Mouse (Mus musculus) monocyte, adult 5-6 weeks (primary cell): ENCODE results near the gene Fbxl17. TPM values are rescaled to one million over a fixed set of nuclear protein-coding genes. Genes with fewer than 3 reads are reported as not detected.

Experiments
- ATAC-seq: fragments of 153-309, 156-312 bp; replicated peaks from 2 replicates; pipeline ENCODE4 v1.8.0; 2017; ENCODE audit warnings: mild to moderate bottlenecking; ENCODE audit not compliant: low TSS enrichment, insufficient number of reproducible peaks, severe bottlenecking, poor library complexity, low FRiP score
- total RNA-seq: library from RNA; stranded (forward); fragments of 200-1000, 200-491, 200-594 nt; gene quantifications from 3 replicates; pipeline ENCODE4 v1.2.3, GENCODE M21; 2017

The Fbxl17 gene
- 21.5 to 25.7 TPM (median 23.9 TPM) in 3 replicates for total RNA-seq

DNA sequence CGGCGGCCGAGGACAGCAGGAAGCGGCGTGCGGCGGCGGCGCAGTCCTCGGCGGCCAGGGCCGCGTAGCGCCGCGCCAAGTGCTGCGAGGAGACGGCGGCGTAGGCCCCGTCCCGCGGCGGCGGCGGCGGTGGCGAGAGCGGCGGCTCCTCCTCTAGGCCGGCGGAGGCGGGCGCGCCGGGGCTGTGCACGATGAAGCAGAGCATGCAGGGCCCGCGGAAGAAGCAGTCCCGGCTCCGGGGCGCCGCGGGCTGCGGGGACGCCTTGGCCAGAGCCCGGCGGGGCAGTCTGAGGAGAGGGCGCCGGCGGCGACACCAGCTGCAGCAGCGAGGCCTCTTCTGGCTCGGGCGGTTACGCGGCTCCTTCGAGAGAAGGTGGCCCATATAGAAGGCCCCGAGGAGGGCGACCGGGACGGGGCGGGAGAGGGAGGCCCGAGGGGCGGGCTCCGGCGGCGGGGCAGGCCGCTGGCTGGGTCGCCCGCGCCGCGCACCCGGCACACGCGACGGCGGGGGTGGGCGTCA, at the start of gene Fbxl17:
Fbxl17 (minus strand) TSS at position 382 of the 520 bp plus-strand sequence.
- ATAC-seq: no peak

DNA sequence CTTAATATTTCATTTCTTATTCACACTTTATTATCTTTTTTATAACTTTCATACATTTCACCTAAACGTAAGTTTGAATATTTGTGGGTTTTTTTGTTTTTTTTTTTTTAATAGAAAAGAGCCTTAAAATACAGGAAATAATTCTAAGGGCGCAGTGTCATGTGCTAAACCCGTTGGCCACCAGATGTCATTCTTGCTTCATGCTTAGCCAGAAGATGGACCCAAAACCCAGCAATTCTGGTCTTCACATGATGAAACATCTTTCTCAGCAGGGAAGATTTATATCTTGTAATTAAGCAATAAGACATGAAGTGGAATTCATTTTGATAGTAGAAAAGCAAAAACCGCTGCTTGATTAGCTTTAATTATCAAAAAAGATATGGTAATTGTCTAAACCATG, 47.6 kb upstream of the Fbxl17 start:
- ATAC-seq: no peak

DNA sequence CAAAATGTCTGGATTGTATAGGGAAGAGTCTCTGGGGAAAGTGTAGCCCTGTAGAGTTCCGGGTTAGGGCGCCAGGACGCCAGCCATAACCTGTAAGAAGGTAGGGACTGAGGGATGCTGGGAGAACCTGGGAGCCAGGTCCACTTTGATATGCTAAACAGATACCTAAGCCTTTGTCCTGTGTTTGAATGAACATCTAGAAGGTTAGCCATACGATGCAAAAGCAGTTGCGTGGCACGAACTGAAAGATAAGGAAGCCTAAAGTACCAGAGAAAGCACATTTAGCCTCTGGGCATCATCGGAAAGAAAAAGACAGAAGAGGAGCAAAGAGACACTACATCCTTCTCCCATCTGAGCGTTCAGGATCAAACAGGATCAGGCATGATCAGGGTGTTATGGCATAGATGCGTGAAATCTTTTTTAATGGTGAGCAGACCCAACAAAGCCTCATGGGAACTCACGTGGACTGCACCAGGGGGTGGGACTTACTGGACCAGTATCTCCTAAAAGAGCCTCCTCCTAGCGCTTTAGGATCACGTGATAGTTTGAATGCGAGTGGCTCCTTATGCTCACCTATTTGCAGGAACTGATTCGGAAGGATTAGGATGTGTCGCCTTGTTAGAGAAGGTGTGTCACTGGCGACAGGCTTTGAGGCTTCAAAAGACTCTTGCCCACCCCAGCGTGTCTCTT, 34.9 kb upstream of the Fbxl17 start:
- ATAC-seq: no peak

DNA sequence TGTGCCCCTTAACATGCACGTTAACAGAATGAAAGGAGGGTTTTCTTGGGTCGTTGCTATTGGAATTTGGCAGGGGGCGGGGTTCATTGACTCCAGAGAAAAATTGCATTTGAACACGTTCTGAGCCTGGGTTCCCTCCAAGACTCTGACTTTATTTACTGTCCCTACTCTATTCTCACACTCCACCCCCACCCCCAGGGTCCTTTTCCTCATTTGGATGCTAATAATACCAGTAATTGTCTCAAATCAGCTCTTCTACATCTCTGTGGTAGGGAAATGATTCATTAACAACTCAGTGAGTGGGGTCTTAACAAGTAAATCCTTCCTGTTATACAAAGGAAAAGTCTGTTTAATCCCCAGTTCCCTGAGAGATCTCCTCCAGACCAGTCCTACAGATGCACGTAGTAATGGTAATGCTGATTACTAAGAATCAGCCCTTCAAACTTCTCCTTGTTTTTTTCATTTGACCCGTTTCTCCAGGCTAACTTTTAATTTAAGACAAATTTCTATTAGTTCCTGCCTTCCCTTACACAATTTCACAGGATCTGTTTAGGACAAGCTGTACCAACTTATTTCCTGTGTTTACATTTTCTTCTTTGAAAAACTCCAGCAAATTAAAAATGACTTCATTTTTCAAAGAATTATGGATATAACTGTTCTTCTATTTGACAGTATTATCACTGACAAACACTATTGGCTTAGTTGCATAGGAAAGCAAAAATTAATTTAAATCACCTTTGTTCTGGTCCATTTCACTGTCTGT, 33.4 kb upstream of the Fbxl17 start:
- no peak for ATAC-seq

DNA sequence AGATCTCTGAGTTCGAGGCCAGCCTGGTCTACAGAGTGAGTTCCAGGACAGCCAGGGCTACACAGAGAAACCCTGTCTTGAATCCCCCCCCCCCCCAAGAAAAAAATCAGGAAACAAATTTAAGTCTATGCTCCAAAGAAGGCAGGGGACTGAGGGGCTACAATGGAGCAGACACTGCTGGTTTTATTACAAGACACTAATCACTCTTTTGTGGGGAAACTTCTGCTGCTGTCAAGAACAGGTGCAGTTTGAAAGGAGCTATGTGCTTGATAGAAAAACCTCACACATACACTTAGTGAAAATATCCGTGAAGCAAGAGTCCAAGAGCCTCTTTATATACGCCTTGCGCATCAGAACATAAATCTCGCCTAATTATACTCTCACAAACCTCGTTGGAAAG, 29.7 kb upstream of the Fbxl17 start:
- ATAC-seq: no peak

DNA sequence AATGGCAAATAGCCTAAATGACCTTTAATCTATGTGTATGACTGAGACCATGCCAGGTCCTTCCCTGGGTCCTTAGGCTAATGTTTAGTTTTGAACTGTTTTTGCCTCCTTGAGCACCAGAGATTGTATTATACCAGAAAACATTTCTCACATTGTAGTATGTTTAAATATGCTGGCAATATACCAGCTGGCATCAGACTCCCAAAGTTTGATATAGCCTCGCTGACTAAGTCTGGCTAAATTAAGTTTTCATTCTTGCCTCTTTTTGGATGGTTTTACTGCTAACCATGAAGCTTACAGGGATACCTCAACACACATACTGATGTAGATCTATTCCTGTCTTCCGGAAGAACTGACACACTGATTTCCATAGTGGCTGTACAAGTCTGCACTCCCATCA, 20.9 kb upstream of the Fbxl17 start:
- ATAC-seq: no peak

DNA sequence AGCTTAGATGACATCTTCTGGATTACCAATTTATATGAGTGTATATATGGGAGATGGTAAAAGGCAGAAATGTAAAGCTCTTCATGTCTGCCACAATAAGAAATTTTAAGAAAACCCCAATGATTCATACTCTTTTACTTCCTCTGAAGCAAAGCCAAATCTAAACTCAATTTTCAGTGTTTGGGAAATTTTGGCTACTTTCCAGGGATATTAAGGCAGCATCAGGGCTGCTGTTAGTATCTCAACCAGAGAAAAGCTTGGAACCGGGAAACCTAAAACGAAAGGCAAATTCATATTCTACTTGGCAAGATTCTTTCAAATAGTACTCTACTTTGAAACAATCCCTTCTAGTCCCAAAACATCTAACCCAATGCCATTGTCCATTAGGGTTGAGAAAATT, 10.6 kb upstream of the Fbxl17 start:
- no peak for ATAC-seq

DNA sequence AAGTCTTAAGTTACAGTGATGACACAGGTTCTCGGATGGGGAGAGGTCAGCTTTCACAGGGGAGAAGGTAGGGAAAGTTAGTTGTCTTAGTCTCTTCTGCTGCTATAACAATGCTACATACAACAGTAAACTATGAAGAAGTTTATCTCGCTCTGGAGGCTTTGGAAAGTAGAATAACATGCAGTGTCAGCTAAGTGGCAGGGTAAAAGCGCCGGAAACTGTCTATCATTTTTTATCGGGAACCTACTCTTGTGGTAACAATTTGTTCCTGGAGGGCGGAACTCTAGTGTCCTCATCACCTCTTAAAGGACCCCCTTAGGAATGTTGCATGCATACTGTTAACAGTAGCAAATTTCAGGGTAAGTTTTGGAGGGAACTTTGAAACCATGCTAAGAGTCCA, 1.3 kb upstream of the Fbxl17 start:
- ATAC-seq: no peak

DNA sequence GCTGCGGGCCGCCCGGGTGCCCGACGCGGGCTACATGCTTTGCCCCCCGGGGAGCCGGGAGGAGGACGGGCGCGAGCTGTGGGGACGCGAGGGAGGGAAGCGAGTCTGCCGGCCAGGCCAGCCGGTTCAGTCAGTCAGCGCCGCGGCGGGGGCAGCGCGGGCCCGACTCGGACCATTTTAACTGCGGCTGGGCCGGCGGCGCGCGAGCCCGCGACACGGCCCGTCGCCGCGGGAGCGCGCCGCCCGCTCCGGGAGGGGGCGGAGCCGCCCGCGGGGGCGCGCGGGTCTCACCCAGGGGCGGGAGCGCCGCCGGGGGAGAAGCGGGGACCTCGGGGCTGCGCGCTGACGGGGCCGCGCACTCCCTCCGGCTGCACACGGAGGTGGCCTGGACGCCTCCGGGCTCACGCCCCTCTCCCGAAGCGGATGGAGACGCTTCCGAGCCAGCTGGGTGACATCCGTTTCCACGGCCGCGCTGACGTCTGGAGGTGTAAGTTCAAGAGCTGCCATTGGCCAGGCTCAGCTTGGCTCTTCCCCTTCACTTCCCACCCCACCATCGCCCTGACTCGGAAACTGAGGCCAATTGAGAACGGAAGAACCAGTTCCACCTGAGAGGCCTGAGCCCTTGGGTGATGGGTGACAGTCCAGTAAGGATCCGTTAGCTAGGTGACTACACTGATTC, 478 bp upstream of the Fbxl17 start:
- peak; percentile 90 for ATAC-seq

DNA sequence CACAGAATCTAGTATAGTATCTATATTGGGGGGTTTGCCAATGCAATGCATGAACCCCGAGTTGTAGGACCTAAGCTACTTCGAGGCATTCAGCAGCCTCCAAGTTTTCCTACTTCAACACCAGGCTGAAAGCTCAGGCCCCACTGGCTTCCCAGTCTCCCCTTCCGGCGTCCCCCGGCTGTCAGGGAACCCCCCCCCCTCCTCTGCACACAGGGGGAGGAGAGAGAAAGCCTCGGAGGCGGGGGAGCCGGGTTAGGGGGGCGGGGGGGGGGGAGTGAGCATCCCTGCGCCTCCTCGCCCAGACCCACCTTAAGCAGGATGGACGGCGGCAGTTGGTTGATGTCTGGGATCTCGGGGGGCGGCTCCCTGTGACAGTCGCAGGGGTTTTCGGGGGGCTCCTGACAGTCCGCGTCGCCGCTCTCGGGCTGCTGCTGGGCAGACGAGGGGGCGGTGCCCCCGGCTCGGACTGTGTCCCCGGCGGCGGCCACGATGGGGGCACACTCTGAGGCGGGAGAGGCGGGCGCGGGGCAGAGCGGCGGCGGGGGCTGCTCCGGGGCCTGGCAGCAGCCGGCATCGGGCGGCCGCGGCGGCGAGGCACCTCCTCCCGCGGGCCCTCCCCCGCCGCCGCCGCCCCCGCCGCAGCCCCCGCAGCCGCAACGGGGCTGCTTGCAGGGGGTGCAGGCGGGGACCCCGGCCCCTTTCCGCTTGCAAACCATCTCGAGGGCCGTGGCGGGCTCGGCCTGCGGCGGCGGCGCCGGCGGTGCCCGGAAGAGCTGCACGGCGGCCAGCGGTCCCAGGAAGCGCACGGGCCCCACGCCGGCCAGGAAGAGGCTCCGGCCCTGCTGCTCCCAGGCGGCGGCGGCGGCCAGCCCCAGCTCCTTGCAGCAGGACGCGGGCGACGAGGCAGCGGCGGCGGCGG, 841 bp downstream of the Fbxl17 start:
- no peak for ATAC-seq

DNA sequence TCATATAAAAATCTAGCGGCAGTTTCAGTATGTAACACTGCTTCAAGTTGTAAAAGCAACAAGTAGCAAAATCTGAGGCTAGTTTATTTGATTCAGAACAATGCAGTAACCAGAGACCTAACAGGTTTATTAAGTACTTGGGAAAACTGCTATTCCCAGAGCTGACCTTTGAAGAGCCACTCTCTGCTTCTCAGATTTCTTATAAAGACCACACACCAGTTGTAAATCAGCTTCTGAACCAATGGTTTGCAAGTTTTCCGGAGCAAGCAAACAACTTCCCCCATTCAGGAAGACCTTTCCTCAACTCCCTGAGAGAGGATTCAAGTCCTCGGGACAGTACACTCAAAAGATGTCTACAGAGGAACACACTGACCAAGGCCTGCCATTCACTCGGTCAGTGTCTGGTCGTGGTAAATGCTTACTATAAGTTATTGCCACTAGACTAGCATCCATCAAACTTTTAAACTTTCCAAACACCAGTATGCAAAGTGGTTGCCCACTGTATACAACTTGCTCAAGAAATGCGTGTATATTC, 1.6 kb downstream of the Fbxl17 start:
- no peak for ATAC-seq

DNA sequence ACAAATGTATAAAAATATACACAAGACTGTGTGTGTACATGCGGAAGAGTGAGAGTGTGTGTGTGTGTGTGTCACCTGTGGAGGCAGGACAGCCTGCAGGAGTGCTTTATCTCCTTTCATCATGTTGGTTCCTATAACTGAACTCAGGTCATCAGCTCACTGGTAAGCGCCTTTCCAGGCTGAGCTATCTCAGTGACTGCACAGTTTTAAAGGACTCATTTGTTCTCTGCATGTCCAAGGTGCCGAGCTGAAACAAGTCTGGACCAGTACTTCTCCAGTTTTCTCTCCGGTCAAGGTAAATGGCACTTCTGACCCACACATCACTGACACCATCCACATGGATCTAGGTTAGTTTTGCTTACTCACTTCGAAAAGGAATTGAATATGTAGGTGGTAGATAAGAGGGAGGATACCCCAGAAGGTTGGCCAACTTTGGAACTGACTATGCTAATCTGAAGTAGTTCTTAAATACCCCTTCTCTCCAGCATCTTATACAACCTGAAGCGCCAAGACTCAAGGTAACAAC, 2.5 kb downstream of the Fbxl17 start:
- no peak for ATAC-seq

DNA sequence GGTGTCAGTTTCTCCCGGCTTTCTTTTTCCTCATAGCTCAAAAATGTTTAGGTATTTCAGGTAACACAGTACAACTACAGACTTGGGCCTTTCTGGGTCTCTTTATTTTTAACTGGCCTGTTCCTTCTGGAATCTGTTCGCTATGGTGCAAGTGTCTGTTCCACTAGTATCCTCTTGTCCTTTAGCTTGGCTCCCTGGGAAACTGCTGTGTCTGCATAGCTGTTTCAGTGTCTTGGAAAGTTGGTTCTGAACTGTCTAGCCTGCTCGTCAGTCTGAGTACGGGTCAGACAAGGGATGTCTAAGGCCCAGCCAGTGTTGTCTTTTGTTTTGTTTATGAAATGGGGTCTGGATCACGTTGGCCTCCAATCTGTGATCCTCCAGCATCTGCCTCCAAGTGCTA, 3.7 kb downstream of the Fbxl17 start:
- no peak for ATAC-seq

DNA sequence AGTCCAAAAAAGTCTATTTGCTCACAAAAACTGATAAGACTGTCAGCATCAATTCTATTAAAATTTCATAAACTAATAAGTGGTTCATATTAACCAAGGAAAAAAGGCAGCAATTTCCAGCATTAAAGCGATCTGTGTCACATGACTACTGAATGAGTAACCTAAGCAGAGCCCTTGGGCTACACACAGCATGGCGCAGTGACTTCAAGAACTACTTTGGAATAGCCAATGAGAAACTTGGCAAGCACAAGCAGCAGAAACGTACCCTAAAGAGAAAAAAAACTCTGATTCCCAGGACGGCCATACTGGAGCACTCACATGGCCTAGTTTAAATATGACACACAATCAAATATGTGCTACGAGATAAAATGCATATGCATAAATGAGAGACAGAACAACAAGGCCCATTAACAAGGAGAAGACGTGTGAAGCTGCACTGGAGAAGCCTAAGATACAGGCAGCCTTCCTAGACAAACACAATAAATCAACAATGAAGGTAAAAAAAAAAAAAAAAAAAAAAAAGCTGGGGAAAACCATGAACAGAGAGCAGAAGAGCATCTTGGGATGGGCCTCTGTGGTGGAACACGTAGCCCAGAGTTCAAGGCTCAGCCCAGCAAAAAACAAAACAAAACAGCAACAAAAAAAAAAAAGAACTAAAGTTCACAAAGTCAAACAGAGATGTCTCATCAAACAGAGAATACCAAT, 5.8 kb downstream of the Fbxl17 start:
- ATAC-seq: no peak

DNA sequence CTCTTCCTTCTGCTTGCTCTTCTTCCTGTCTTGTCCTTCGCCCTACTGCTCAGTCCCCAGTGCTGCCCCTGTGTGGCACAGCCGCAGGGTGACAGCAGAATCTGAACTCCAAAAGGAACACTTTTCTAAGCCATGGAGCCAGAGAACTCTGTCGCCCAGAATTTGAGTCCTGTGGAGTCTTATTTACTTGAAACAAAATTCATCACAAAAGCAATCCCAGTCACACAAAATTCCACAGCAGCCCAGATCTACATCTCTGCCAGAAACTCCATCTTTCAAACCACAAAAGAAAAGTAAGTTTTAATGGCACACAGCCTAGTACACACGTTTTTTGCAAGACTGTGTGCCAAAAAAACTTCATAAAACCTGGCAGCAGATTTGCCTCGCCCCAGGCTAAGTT, 6.5 kb downstream of the Fbxl17 start:
- peak; percentile 47; the same call in 1 of the 2 replicates for ATAC-seq

DNA sequence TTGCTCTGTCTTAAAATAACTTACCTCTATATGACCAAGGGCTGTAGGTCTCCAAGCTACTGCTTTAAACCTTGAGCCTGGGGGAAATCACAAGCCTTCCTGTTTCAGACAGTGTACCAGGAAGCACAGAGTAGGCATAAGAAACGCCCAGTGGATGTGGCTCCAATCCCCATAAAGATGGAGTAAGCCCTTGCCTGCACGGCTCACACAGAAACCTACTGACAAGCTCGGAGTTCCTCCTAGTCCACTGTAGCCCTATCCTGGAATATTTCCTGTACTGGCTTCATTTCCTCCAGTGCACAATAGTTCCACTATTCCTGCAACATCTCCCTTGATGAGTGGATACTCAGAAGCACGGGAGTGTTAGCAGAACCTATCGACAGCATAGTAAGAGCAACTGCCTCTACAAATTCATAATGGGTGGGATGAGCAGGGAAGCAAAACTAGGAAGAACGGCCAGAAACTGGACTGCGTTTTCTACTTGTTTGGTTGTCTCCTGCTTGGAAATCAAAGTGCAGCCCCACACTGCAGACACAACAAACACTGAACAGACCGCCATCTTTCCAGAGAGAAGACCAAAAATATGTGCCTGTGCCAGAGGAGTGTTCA, 7.0 kb downstream of the Fbxl17 start:
- ATAC-seq: no peak

DNA sequence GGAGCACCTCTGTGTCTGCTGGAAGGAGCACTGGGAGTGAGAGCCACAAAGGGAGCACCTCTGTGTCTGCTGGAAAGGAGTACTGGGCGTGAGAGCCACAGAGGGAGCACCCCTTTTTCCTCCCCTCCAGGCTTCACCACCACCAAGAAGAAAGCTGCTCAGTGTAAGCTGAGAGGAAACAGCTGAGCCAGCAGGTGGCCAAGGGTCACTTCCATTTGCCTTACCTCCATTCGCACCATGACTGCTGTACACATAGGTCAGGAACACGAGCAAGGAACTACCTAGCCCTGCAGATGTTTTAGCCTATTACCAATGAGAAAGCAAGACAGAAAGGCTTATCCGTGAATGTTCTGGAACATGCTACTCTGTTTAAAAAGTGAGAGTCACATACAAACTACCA, 10.3 kb downstream of the Fbxl17 start:
- no peak for ATAC-seq
